Comparison of ENCODE assay signal across 8 mouse cellular contexts in genomic region chr17:56134463-56134971, GRCm38 (mm10). TPM values are rescaled to one million over a fixed set of nuclear protein-coding genes. Genes with fewer than 3 reads are reported as not detected.
DNase-seq lines count a peak whose midpoint lies in the region; ATAC-seq and TF ChIP-seq lines count a peak whose summit lies in the region.

No protein-coding gene starts in this region.

- H3K4me3 ChIP-seq in forebrain, embryonic 10.5 days, result peak overlapping the region; percentile 44
- H3K4me3 ChIP-seq in limb, embryonic 11.5 days (ENCODE audit: low read depth, low read length), result peak overlapping the region; percentile 21
- no peak overlapping the region for H3K4me3 ChIP-seq in midbrain, embryonic 11.5 days (ENCODE audit: low read depth, low read length)

- ATAC-seq in hematopoietic stem cell, adult 5-6 weeks (replicated peaks in 1 of 2; ENCODE audit: insufficient read depth in 1 of 2, low FRiP score in 2 of 2, low TSS enrichment in 1 of 2, low read depth in 1 of 2, poor library complexity in 2 of 2, severe bottlenecking in 2 of 2), result peak; percentile 68 to 75
- no peak for ATAC-seq in limb, embryonic 11.5 days (ENCODE audit: insufficient number of reproducible peaks, low FRiP score, low TSS enrichment, low read depth)
- ATAC-seq in midbrain, embryonic 11.5 days (ENCODE audit: low FRiP score), result peak; percentile 34

- peak overlapping the region; percentile 46 for H3K4me2 ChIP-seq in limb, embryonic 11.5 days (ENCODE audit: low read depth, severe bottlenecking)
- peak overlapping the region; percentile 47 for H3K4me2 ChIP-seq in midbrain, embryonic 11.5 days

- no peak for TF ChIP-seq POLR2A in brain, embryonic 14.5 days (IDR thresholded peaks at IDR 0.05; ENCODE audit: borderline replicate concordance, extremely low read depth, insufficient read depth, insufficient read length, poor library complexity, severe bottlenecking)

- peak; percentile 54 for DNase-seq in right cerebral cortex, adult 18-20 months
- no peak for DNase-seq in right cerebral cortex, adult 2 months (ENCODE audit: low spot score in 2 of 2)
- DNase-seq in brain, embryonic 14.5 days (ENCODE audit: low read depth), result no peak
- peak; percentile 64 for DNase-seq in forebrain, embryonic 10.5 days (ENCODE audit: extremely low spot score, low spot score)
- DNase-seq in limb, embryonic 11.5 days (ENCODE audit: low spot score), result peak; percentile 73
- peak; percentile 96 for DNase-seq in midbrain, embryonic 11.5 days (ENCODE audit: low spot score, missing footprints)
- DNase-seq in splenic B cell, adult 2 months (ENCODE audit: low read depth, low spot score), result peak; percentile 83

- H3K4me1 ChIP-seq in forebrain, embryonic 10.5 days, result peaks cover 46% of the 10 kb centered on the region
- H3K4me1 ChIP-seq in limb, embryonic 11.5 days (ENCODE audit: control insufficient read depth, insufficient read depth, low read length), result peaks cover 3% of the 10 kb centered on the region; the same call in 1 of the 2 replicates
- peaks cover 20% of the 10 kb centered on the region for H3K4me1 ChIP-seq in midbrain, embryonic 11.5 days (ENCODE audit: control insufficient read depth, insufficient read depth, low read length)

- no peaks in the 10 kb centered on the region for H3K36me3 ChIP-seq in forebrain, embryonic 10.5 days (replicated peaks)
- H3K36me3 ChIP-seq in limb, embryonic 11.5 days (ENCODE audit: control insufficient read depth, insufficient read depth, low read length), result no peaks in the 10 kb centered on the region
- H3K36me3 ChIP-seq in midbrain, embryonic 11.5 days (ENCODE audit: control insufficient read depth, insufficient read depth, low read length), result no peaks in the 10 kb centered on the region
- H3K36me3 ChIP-seq in splenic B cell, adult 2 months (ENCODE audit: control insufficient read depth, insufficient read depth, low read length, poor library complexity, severe bottlenecking), result no peaks in the 10 kb centered on the region

- H3K9ac ChIP-seq in limb, embryonic 11.5 days (ENCODE audit: low read length), result no peak overlapping the region
- no peak overlapping the region for H3K9ac ChIP-seq in midbrain, embryonic 11.5 days (ENCODE audit: low read length)

- WGBS in forebrain, embryonic 10.5 days, result 1% methylated on average over 27 of the region's 27 CpGs
- 3% methylated on average over 27 of the region's 27 CpGs for WGBS in limb, embryonic 11.5 days
- under 1% methylated on average over 27 of the region's 27 CpGs for WGBS in midbrain, embryonic 11.5 days

- H3K27ac ChIP-seq in forebrain, embryonic 10.5 days, result peak overlapping the region; percentile 3; the same call in 1 of the 2 replicates
- no peak overlapping the region for H3K27ac ChIP-seq in limb, embryonic 11.5 days (replicated peaks; ENCODE audit: low read depth, low read length)
- no peak overlapping the region for H3K27ac ChIP-seq in midbrain, embryonic 11.5 days (ENCODE audit: low read depth, low read length)

- peak; percentile 75 for TF ChIP-seq CTCF in brain, embryonic 14.5 days (IDR thresholded peaks at IDR 0.05; ENCODE audit: borderline replicate concordance, extremely low read depth, insufficient read depth, insufficient read length)

- H3K27me3 ChIP-seq in forebrain, embryonic 10.5 days (ENCODE audit: poor library complexity, severe bottlenecking), result peaks cover 44% of the 10 kb centered on the region
- peaks cover 14% of the 10 kb centered on the region for H3K27me3 ChIP-seq in limb, embryonic 11.5 days (ENCODE audit: control insufficient read depth, insufficient read depth, low read length)
- peaks cover 15% of the 10 kb centered on the region for H3K27me3 ChIP-seq in midbrain, embryonic 11.5 days (ENCODE audit: control insufficient read depth, insufficient read depth, low read length)
- H3K27me3 ChIP-seq in splenic B cell, adult 2 months (ENCODE audit: control insufficient read depth, insufficient read depth, low read length, poor library complexity, severe bottlenecking), result no peaks in the 10 kb centered on the region

- 0 out of 2 replicates have a peak, but pooled peaks cover 9% of the 10 kb centered on the region for H3K9me3 ChIP-seq in forebrain, embryonic 10.5 days
- H3K9me3 ChIP-seq in limb, embryonic 11.5 days (ENCODE audit: control insufficient read depth, low read length), result no peaks in the 10 kb centered on the region; the same call in 1 of the 2 replicates
- H3K9me3 ChIP-seq in midbrain, embryonic 11.5 days (ENCODE audit: control insufficient read depth, low read length), result no peaks in the 10 kb centered on the region

RNA-seq across cellular contexts. Expression of gene Sema6b, which starts 5.6 kb away (rescaled TPM):
- 35.0 and 48.5 TPM in 2 replicates for polyA plus RNA-seq in brain, embryonic 14.5 days (2012; rRNA removed)
- polyA plus RNA-seq in forebrain, embryonic 10.5 days (2016; fragmentation: Nextera tagmentation; extraction: Ambion mirVana), result 0.44 and 0.67 TPM in 2 replicates
- 0.99 and 2.1 TPM in 2 replicates for total RNA-seq in hematopoietic stem cell, adult 5-6 weeks (2017)
- polyA plus RNA-seq in limb, embryonic 11.5 days (2014; fragmentation: Nextera tagmentation; extraction: Ambion mirVana), result 0.60 and 0.88 TPM in 2 replicates
- polyA plus RNA-seq in midbrain, embryonic 11.5 days (2014; fragmentation: Nextera tagmentation; extraction: Ambion mirVana), result 1.9 TPM in 2 replicates

RNA-seq across cellular contexts. Expression of gene Lrg1, which starts 12.7 kb away (rescaled TPM):
- 0.06 and 0.18 TPM in 2 replicates for polyA plus RNA-seq in brain, embryonic 14.5 days (2012; rRNA removed)
- polyA plus RNA-seq in forebrain, embryonic 10.5 days (2016; fragmentation: Nextera tagmentation; extraction: Ambion mirVana), result not detected in 2 replicates
- total RNA-seq in hematopoietic stem cell, adult 5-6 weeks (2017), result 1.9 and 5.6 TPM in 2 replicates
- 0.28 TPM in 1 of 2 replicates, not detected in the other for polyA plus RNA-seq in limb, embryonic 11.5 days (2014; fragmentation: Nextera tagmentation; extraction: Ambion mirVana)
- 0.15 TPM in 1 of 2 replicates, not detected in the other for polyA plus RNA-seq in midbrain, embryonic 11.5 days (2014; fragmentation: Nextera tagmentation; extraction: Ambion mirVana)

RNA-seq across cellular contexts. Expression of gene Plin5, which starts 17.1 kb away (rescaled TPM):
- 0.43 and 0.67 TPM in 2 replicates for polyA plus RNA-seq in brain, embryonic 14.5 days (2012; rRNA removed)
- polyA plus RNA-seq in forebrain, embryonic 10.5 days (2016; fragmentation: Nextera tagmentation; extraction: Ambion mirVana), result 0.25 and 0.33 TPM in 2 replicates
- total RNA-seq in hematopoietic stem cell, adult 5-6 weeks (2017), result not detected in 2 replicates
- 0.16 and 0.43 TPM in 2 replicates for polyA plus RNA-seq in limb, embryonic 11.5 days (2014; fragmentation: Nextera tagmentation; extraction: Ambion mirVana)
- 0.07 TPM in 1 of 2 replicates, not detected in the other for polyA plus RNA-seq in midbrain, embryonic 11.5 days (2014; fragmentation: Nextera tagmentation; extraction: Ambion mirVana)

RNA-seq across cellular contexts. Expression of gene Plin4, which starts 24.9 kb away (rescaled TPM):
- polyA plus RNA-seq in brain, embryonic 14.5 days (2012; rRNA removed), result 0.11 and 0.16 TPM in 2 replicates
- 0.05 and 0.09 TPM in 2 replicates for polyA plus RNA-seq in forebrain, embryonic 10.5 days (2016; fragmentation: Nextera tagmentation; extraction: Ambion mirVana)
- not detected in 2 replicates for total RNA-seq in hematopoietic stem cell, adult 5-6 weeks (2017)
- polyA plus RNA-seq in limb, embryonic 11.5 days (2014; fragmentation: Nextera tagmentation; extraction: Ambion mirVana), result 0.09 TPM in 1 of 2 replicates, not detected in the other
- 0.05 and 0.07 TPM in 2 replicates for polyA plus RNA-seq in midbrain, embryonic 11.5 days (2014; fragmentation: Nextera tagmentation; extraction: Ambion mirVana)

RNA-seq across cellular contexts. Expression of gene Tnfaip8l1, which starts 27.8 kb away (rescaled TPM):
- 9.8 TPM in 2 replicates for polyA plus RNA-seq in brain, embryonic 14.5 days (2012; rRNA removed)
- polyA plus RNA-seq in forebrain, embryonic 10.5 days (2016; fragmentation: Nextera tagmentation; extraction: Ambion mirVana), result 7.4 and 8.1 TPM in 2 replicates
- 2.6 and 2.9 TPM in 2 replicates for total RNA-seq in hematopoietic stem cell, adult 5-6 weeks (2017)
- polyA plus RNA-seq in limb, embryonic 11.5 days (2014; fragmentation: Nextera tagmentation; extraction: Ambion mirVana), result 8.2 and 9.2 TPM in 2 replicates
- polyA plus RNA-seq in midbrain, embryonic 11.5 days (2014; fragmentation: Nextera tagmentation; extraction: Ambion mirVana), result 5.8 and 7.7 TPM in 2 replicates

Comparison
In these comparisons a context has a peak if more than half of its experiments do, and no peak if none do; other contexts are left out.
1. DNase-seq: peak in right cerebral cortex, adult 18-20 months (single experiment), forebrain, embryonic 10.5 days (single experiment), limb, embryonic 11.5 days (single experiment), midbrain, embryonic 11.5 days (single experiment) and splenic B cell, adult 2 months (single experiment); none in right cerebral cortex, adult 2 months (0 of 2) and brain, embryonic 14.5 days (single experiment).
2. RNA of gene Sema6b, which starts 5.6 kb away (polyA plus RNA-seq): 35.0 to 48.5 TPM in brain, embryonic 14.5 days; 1.9 TPM in midbrain, embryonic 11.5 days, 0.60 to 0.88 TPM in limb, embryonic 11.5 days and 0.44 to 0.67 TPM in forebrain, embryonic 10.5 days; every median in the first group is over 10 times any median in the second.